Mouse (Mus musculus) kidney, embryonic 16.5 days (tissue): ENCODE results near the gene Ift122. TPM values are rescaled to one million over a fixed set of nuclear protein-coding genes. Genes with fewer than 3 reads are reported as not detected.

Experiments used
- ATAC-seq: fragments of 200-750 bp; cut with Nextera tagmentation; 2 replicates; pipeline ENCODE4 v1.8.0; 2017; ENCODE audit warnings: moderate TSS enrichment; ENCODE audit not compliant: low FRiP score, low TSS enrichment
- H3K27ac ChIP-seq: fragments of 300-500 bp; sonication (generic); 2 replicates; pipeline ENCODE4 v1.5.1; 2014; ENCODE audit warnings: low read length
- H3K27me3 ChIP-seq: fragments of 300-500 bp; sonication (generic); 2 replicates; pipeline ENCODE4 v1.6.1; 2014; ENCODE audit warnings: low read length, control low read depth, mixed read lengths; ENCODE audit not compliant: insufficient read depth
- H3K36me3 ChIP-seq: fragments of 300-500 bp; sonication (generic); 2 replicates; pipeline ENCODE4 v1.6.1; 2014; ENCODE audit warnings: low read length, control low read depth, mixed read lengths; ENCODE audit not compliant: insufficient read depth
- H3K4me1 ChIP-seq: fragments of 300-500 bp; sonication (generic); 2 replicates; pipeline ENCODE4 v1.6.1; 2014; ENCODE audit warnings: low read length, control low read depth, mixed read lengths; ENCODE audit not compliant: insufficient read depth
- H3K4me2 ChIP-seq: fragments of 300-500 bp; sonication (generic); replicated peaks from 2 replicates; pipeline ENCODE4 v1.6.1; 2014; ENCODE audit warnings: low read depth, low read length
- H3K4me3 ChIP-seq: fragments of 300-500 bp; sonication (generic); 2 replicates; pipeline ENCODE4 v1.5.1; 2014; ENCODE audit warnings: mild to moderate bottlenecking, low read length
- H3K9ac ChIP-seq: fragments of 300-500 bp; sonication (generic); replicated peaks from 2 replicates; pipeline ENCODE4 v1.6.1; 2014; ENCODE audit warnings: low read length
- H3K9me3 ChIP-seq: fragments of 300-500 bp; sonication (generic); 2 replicates; pipeline ENCODE4 v1.6.1; 2016; ENCODE audit warnings: low read length, control low read depth
- WGBS: fragments of 180-500 bp; shearing (Covaris S2); extraction: QIAGEN DNeasy Blood & Tissue Kit; methylation state at CpG from one replicate; pipeline ENCODE4 v1.1.7; 2014; 5-methylcytosine and 5-hydroxymethylcytosine counted together
- polyA plus RNA-seq: library from polyadenylated mRNA; unstranded; fragments of >200 nt; fragmentation: Nextera tagmentation; extraction: Ambion mirVana; gene quantifications from 2 replicates; pipeline ENCODE4 v1.2.1, GENCODE M21; 2015

Gene Ift122
- polyA plus RNA-seq, 1 experiment from 2014 or later = 38.4 TPM

GRCm38 (mm10) chr6:115886894-115887293 is 33.6 kb downstream of the Ift122 start:
- no peak overlapping the region for H3K27ac ChIP-seq
- no peak overlapping the region for H3K9ac ChIP-seq
- H3K27me3 ChIP-seq = no peaks in the 10 kb centered on the region
- 0 out of 2 replicates have a peak, but pooled peaks have one; percentile 17 for ATAC-seq
- 0 out of 2 replicates have a peak, but pooled peaks cover 5% of the 10 kb centered on the region for H3K4me1 ChIP-seq
- no peak overlapping the region for H3K4me3 ChIP-seq
- H3K4me2 ChIP-seq = no peak overlapping the region
- peaks cover 5% of the 10 kb centered on the region; the same call in 1 of the 2 replicates for H3K9me3 ChIP-seq
- peaks cover 33% of the 10 kb centered on the region for H3K36me3 ChIP-seq
- WGBS = 51% methylated on average over 4 of the region's 4 CpGs

- H3K4me2 ChIP-seq = no peak overlapping the region
- H3K27ac ChIP-seq = no peak overlapping the region
- no peaks in the 10 kb centered on the region for H3K27me3 ChIP-seq
- H3K36me3 ChIP-seq = peaks cover 39% of the 10 kb centered on the region
- H3K4me1 ChIP-seq = 0 out of 2 replicates have a peak, but pooled peaks cover 5% of the 10 kb centered on the region
- WGBS = 86% methylated on average over 3 of the region's 3 CpGs
- no peak overlapping the region for H3K4me3 ChIP-seq
- no peak overlapping the region for H3K9ac ChIP-seq
- H3K9me3 ChIP-seq = peaks cover 5% of the 10 kb centered on the region; the same call in 1 of the 2 replicates
- ATAC-seq = no peak
Measured at GRCm38 (mm10) chr6:115888296-115888695, 35.0 kb downstream of the Ift122 start.

GRCm38 (mm10) chr6:115890601-115891000 is 37.3 kb downstream of the Ift122 start:
- Histone ChIP-seq H3K4me1 (0 out of 2 replicates have a peak, but pooled peaks cover 5% of the 10 kb centered on the region), H3K27ac (no peak overlapping the region), H3K9ac (no peak overlapping the region), H3K4me3 (no peak overlapping the region), H3K4me2 (no peak overlapping the region), H3K36me3 (peaks cover 42% of the 10 kb centered on the region), H3K27me3 (no peaks in the 10 kb centered on the region), H3K9me3 (peaks cover 5% of the 10 kb centered on the region; the same call in 1 of the 2 replicates)
- ATAC-seq = no peak
- 86% methylated on average over 8 of the region's 8 CpGs for WGBS

- 0 out of 2 replicates have a peak, but pooled peaks have one; percentile 13 for ATAC-seq
- H3K4me3 ChIP-seq = no peak overlapping the region
- no peaks in the 10 kb centered on the region for H3K27me3 ChIP-seq
- H3K9me3 ChIP-seq = peaks cover 5% of the 10 kb centered on the region; the same call in 1 of the 2 replicates
- H3K36me3 ChIP-seq = peaks cover 42% of the 10 kb centered on the region
- peak overlapping the region; percentile 27; the same call in 1 of the 2 replicates for H3K27ac ChIP-seq
- H3K9ac ChIP-seq = no peak overlapping the region
- H3K4me2 ChIP-seq = no peak overlapping the region
- H3K4me1 ChIP-seq = 0 out of 2 replicates have a peak, but pooled peaks cover 5% of the 10 kb centered on the region
- 72% methylated on average over 6 of the region's 6 CpGs for WGBS
Measured at GRCm38 (mm10) chr6:115891061-115891460, 37.8 kb downstream of the Ift122 start.

GRCm38 (mm10) chr6:115891497-115892061 is 38.3 kb downstream of the Ift122 start:
- ATAC-seq = peak; percentile 46
- peak overlapping the region; percentile 27; the same call in 1 of the 2 replicates for H3K27ac ChIP-seq
- no peak overlapping the region for H3K4me2 ChIP-seq
- H3K27me3 ChIP-seq = no peaks in the 10 kb centered on the region
- H3K36me3 ChIP-seq = peaks cover 42% of the 10 kb centered on the region
- WGBS = 66% methylated on average over 8 of the region's 8 CpGs
- no peak overlapping the region for H3K4me3 ChIP-seq
- no peak overlapping the region for H3K9ac ChIP-seq
- 0 out of 2 replicates have a peak, but pooled peaks cover 5% of the 10 kb centered on the region for H3K4me1 ChIP-seq
- H3K9me3 ChIP-seq = peaks cover 5% of the 10 kb centered on the region; the same call in 1 of the 2 replicates

- H3K9ac ChIP-seq = no peak overlapping the region
- no peak for ATAC-seq
- H3K4me3 ChIP-seq = no peak overlapping the region
- no peak overlapping the region for H3K27ac ChIP-seq
- H3K9me3 ChIP-seq = peaks cover 5% of the 10 kb centered on the region; the same call in 1 of the 2 replicates
- no peak overlapping the region for H3K4me2 ChIP-seq
- WGBS = 91% methylated on average over 3 of the region's 3 CpGs
- 0 out of 2 replicates have a peak, but pooled peaks cover 5% of the 10 kb centered on the region for H3K4me1 ChIP-seq
- H3K36me3 ChIP-seq = peaks cover 34% of the 10 kb centered on the region
- no peaks in the 10 kb centered on the region for H3K27me3 ChIP-seq
Measured at GRCm38 (mm10) chr6:115892363-115892762, 39.1 kb downstream of the Ift122 start.

GRCm38 (mm10) chr6:115896346-115896745 is 43.1 kb downstream of the Ift122 start:
- Histone ChIP-seq H3K4me3 (no peak overlapping the region), H3K9ac (no peak overlapping the region), H3K4me1 (peaks cover 4% of the 10 kb centered on the region; the same call in 1 of the 2 replicates), H3K4me2 (no peak overlapping the region), H3K27me3 (no peaks in the 10 kb centered on the region), H3K36me3 (peaks cover 15% of the 10 kb centered on the region), H3K9me3 (no peaks in the 10 kb centered on the region), H3K27ac (no peak overlapping the region)
- WGBS = 90% methylated on average over 1 of the region's 1 CpGs
- no peak for ATAC-seq

- no peaks in the 10 kb centered on the region for H3K27me3 ChIP-seq
- H3K36me3 ChIP-seq = peaks cover 13% of the 10 kb centered on the region
- H3K4me2 ChIP-seq = no peak overlapping the region
- no peak overlapping the region for H3K4me3 ChIP-seq
- 75% methylated on average over 4 of the region's 4 CpGs for WGBS
- H3K9ac ChIP-seq = no peak overlapping the region
- H3K27ac ChIP-seq = no peak overlapping the region
- H3K9me3 ChIP-seq = no peaks in the 10 kb centered on the region
- no peak for ATAC-seq
- peaks cover 3% of the 10 kb centered on the region; the same call in 1 of the 2 replicates for H3K4me1 ChIP-seq
Measured at GRCm38 (mm10) chr6:115897117-115897516, 43.8 kb downstream of the Ift122 start.

GRCm38 (mm10) chr6:115897926-115898520 is 44.8 kb downstream of the Ift122 start:
- H3K4me1 ChIP-seq = peaks cover 3% of the 10 kb centered on the region; the same call in 1 of the 2 replicates
- H3K27me3 ChIP-seq = no peaks in the 10 kb centered on the region
- H3K9ac ChIP-seq = no peak overlapping the region
- ATAC-seq = no peak
- 64% methylated on average over 7 of the region's 7 CpGs for WGBS
- H3K4me2 ChIP-seq = no peak overlapping the region
- H3K9me3 ChIP-seq = no peaks in the 10 kb centered on the region
- H3K36me3 ChIP-seq = peaks cover 11% of the 10 kb centered on the region; the same call in 1 of the 2 replicates
- H3K4me3 ChIP-seq = no peak overlapping the region
- H3K27ac ChIP-seq = no peak overlapping the region

- no peak overlapping the region for H3K4me3 ChIP-seq
- peak overlapping the region; percentile 63 for H3K27ac ChIP-seq
- no peak overlapping the region for H3K4me2 ChIP-seq
- WGBS = 17% methylated on average over 3 of the region's 3 CpGs
- H3K9me3 ChIP-seq = no peaks in the 10 kb centered on the region
- peaks cover 3% of the 10 kb centered on the region; the same call in 1 of the 2 replicates for H3K4me1 ChIP-seq
- no peak overlapping the region for H3K9ac ChIP-seq
- peaks cover 7% of the 10 kb centered on the region; the same call in 1 of the 2 replicates for H3K36me3 ChIP-seq
- peak; percentile 67 for ATAC-seq
- no peaks in the 10 kb centered on the region for H3K27me3 ChIP-seq
Measured at GRCm38 (mm10) chr6:115901062-115901461, 47.8 kb downstream of the Ift122 start.
